Mouse (Mus musculus): ENCODE measurements around the gene Atg7.
"Not testable (repeated sequence)": the region's sequence is repeated elsewhere in the genome, so short reads cannot be mapped to it uniquely, and the experiment has no call there.

Atg7 gene

GRCm38 (mm10) chr6:114642601-114643528 lies at the start of gene Atg7:
Gene Atg7, plus strand, starts transcription at chr6:114643097.
- DNase-seq = peak; percentile 86 to 87

- DNase-seq = not testable (repeated sequence)
These were observed 28.8 kb upstream of the Atg7 start for GRCm38 (mm10) chr6:114614076-114614475.

DNA sequence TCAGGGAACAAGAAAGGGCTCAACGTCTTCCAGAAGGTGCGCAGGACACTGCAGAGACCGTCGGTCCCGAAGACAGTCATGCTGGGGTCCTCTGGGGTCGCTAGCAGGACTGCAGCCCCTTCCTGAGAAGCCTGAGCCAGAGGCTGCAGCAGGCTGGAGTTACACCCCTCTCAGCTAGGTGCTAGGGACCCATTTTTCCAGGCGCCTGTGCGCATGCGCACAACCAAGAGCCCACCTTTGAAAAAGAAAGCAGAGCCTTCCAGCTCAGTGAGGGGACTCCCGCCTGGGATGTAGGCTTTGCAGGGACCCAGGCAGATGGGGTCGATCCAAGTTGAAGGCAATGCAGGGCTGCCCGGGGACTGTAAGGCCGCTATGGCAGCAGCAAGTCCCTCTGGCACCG lies 9.0 kb upstream of the Atg7 start:
- DNase-seq = not testable (repeated sequence)

DNA sequence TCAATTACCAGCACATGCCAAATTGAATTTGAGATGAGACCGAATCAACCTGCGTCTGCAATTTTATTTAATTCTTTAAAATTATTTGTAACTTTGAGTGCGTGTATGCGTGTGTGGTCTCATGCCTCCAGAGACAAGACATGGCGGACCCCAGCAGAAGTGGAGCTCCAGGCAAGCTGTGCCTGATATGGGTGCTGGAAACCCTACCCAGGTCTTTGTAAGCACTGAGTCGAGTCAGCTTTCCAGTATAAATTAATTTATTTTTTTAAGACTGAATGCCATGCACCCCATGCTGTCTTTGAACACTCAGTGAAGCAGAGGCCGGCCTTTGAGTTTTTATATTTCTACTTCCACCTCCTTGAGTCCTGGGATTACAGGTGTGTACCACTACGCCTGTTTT lies 819 bp downstream of the Atg7 start:
- no peak for DNase-seq

DNA sequence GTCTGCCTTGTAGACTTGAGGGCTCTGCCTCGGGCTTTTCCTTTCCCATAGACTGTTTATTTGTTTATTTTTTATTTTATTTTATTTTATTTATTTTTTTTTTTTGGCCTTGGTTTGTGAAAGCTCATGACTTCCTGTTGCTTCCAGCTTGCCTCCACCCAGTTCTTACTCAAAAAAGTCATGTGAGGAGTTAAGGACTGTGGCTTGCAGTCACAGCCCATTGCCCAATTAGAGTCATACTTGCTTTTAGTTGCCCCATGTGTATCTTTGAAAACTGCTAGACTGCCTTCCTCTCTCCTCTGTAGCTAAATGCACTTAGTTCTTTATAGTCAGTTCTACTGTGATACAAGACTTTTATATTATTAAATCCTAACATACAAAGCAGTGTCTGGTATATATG lies 1.6 kb downstream of the Atg7 start:
- no peak for DNase-seq

DNA sequence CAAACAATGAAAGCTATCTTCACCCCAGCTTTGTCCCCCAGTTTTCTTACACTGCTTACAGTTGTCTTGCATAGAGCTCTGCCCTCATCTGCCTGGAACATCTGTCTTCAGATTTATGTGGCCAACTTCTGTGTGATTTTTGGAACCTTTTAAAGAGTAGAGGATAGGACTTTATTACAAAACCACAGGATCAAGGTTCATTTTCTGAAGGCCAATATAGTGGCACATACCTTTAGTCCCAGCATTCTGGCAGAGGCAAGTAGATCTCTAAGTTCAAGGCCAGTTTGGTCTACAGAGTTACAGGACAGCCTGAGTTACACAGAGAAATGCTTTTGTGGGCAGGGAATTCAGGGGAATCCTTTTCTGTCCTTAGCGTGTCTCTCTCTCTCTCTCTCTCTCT lies 3.3 kb downstream of the Atg7 start:
- no peak for DNase-seq

DNA sequence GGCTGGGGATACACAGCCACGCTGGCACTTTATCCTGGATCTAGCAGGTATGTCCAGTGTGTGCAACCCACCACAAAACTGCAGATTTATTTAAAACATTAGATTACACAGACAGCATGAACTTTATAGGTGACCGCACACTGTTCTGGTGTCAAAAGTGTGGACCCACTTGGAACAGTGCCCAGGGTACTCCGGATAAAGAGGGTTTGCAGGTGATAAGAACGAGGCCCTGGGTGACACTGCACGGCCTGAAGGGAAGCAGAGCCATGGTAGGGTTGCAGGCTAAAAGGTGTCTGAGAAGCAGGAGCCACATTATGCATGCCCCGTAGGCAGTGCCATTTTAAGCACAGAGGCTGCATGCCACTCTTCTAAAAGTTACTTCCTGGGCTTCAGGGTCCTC lies 4.1 kb downstream of the Atg7 start:
- DNase-seq = no peak

DNA sequence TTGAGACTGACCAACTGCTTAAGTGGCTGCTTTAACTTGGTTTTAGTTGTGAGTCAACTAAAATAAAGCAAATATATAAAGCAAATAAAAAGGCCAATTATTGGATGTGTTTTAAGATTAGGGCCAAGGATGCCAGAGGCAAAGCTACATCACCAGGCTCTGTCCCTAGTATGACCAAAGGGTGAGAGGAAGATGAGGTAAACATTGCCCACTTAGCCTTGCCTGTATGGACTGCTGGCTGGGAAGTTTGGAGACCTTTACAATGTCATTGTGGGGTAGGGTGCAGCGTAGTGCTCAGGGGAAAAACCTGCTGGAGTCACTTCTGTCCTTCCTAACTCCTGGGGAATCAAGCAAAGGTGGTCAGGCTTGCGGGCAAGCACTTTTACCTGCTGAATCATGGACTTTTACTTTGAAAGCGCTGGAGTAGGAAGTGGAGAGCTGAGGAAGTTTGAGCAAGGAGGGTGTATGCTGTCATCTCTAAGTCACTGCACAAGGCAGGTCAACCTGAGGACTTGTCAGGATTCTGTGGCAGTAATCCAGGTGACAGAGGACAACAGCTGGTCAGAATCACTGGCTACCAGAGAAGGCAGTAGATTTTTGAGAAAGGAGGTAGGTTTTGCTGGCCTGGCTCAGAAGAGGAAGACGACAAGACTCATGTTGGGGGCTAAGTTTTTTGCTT lies 5.6 kb downstream of the Atg7 start:
- no peak for DNase-seq

DNA sequence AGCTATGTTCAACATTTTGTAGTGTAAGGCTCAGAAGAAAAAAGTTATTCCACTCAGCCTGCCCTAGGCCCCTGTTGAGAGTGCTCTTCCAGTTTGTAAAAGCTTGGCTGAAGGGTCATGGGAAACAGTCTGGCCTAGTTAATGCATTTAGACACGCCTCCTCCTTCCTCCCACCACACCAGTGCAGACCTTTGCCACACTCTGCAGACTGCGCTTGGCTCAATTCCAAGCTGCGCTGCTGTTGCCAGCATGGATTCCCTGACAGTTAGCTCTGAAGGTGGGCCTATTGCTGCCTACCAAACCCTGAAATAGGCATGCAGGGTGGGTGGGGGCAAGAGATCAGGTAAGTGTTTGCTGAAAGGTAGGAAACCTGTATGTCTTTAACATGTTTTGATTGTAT lies 9.3 kb downstream of the Atg7 start:
- DNase-seq = no peak

DNA sequence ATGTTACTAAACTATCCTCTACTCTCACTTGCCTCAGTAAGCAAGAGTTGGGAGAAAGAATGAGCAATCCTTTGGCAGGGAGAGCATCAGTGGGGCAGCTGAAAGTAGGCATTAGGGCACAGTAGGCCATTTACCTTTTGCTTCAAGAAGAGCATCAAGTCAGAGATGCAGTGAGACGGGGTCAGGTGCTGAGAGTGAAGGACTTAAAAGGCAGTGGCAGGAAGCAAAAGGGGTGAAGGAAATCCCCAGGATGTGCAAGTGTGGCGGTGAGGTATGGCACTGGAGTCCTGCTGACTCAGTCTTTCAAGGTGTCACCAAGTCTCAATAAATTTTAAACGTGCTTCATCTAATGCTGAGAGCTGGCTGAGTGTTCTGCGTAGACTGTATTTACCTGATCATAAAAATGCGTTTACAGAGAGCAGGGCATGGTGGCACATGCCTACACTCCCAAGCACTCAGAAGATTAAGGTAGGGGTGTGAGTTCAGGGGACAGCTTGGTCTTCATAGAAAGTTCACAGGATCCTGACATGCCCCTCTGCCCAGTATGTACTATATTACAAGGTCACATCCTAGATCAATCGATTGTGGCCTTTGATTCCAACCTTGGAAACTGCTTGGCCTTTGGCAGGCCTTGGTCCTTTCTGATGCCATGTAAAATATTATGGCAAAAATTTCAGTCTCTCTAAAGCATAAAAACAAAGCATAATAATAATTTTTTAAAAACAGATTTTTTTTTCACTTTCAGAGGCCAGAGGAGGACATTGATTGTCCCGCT lies 14.1 kb downstream of the Atg7 start:
- DNase-seq = no peak

GRCm38 (mm10) chr6:114657807-114658206 lies 14.9 kb downstream of the Atg7 start:
- no peak for DNase-seq

GRCm38 (mm10) chr6:114659278-114659991 lies 16.5 kb downstream of the Atg7 start:
- no peak for DNase-seq

DNA sequence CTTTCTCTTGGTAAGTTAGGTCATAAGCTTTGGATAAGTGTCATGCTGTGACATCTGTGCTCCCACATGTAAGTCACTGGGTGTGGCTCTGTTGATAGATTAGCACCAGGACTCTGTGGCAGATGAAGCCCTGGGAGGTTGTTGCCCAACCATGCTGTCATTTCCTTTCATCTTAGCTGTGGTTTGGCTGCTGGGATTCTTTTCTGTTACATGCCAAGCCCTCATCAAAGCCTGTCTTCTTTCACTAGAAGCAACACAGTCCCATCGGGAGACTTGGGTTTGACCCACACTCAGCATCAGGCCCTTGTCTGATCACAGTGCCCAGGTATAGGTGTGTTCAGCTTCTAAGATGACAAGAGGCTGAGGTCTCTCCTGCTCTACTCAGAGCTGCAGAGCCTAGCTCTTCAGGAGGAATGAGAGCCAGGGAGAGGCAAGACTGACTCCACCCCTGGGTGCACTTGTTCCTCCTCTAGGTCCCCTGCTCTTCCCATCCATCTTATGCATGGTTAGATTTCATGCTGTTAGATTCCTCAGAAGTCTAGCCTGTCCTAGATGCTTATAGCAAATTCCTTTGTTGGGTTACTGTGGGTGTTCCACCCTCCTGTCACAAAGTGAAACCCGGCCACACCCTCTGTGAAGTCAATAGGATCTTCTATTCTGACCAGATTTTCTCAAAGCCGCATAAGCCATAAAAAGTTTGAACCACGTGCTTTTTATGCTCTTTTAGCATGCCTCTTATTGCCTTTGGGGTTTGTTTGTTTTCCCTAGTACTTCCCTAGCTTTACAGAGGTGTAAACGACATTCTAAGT lies 17.3 kb downstream of the Atg7 start:
- no peak for DNase-seq

GRCm38 (mm10) chr6:114663707-114664106 lies 20.8 kb downstream of the Atg7 start:
- no peak for DNase-seq

GRCm38 (mm10) chr6:114664716-114665115 lies 21.8 kb downstream of the Atg7 start:
- DNase-seq = no peak

- DNase-seq = no peak
These were observed 24.6 kb downstream of the Atg7 start for GRCm38 (mm10) chr6:114667518-114667917.

DNA sequence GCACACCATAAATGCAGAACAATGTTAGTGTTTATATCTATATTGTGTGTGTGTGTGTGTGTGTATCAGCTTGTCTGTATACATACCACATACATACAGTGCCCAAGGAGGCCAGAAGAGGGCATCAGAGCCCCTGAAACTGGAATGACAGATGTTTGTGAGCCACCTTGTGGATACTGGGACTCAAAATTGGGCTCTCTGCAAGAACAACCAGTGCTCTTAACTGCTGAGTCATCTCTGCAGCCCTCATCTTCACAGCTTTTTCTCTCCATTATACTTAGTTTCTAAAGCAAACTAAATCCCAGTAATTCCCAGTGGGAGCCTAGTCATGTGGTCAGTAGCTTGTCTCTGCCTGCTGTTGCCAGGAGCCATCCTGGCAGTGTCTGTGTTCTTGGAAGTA lies 31.9 kb downstream of the Atg7 start:
- no peak for DNase-seq

DNA sequence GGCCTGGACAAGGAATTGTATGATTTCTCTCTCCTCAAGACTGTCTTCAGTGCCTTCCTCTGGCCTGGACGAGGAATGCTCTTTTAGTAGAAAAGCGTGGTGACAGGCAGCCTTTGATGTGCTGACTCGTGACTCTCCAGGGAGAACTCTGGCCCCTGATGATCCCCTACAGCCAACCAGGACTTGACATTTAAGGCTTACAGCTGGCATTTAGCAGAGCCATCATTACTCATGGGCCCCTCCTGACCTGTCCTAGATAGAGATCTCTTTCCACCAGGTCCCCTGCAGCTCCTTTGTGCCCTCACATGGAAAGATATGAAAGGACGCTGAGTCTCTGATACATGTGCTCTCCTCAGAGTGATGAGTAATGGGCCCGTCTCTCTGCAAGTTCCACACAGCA lies 33.2 kb downstream of the Atg7 start:
- no peak for DNase-seq

GRCm38 (mm10) chr6:114682092-114682711 lies 39.3 kb downstream of the Atg7 start:
- no peak for DNase-seq

DNA sequence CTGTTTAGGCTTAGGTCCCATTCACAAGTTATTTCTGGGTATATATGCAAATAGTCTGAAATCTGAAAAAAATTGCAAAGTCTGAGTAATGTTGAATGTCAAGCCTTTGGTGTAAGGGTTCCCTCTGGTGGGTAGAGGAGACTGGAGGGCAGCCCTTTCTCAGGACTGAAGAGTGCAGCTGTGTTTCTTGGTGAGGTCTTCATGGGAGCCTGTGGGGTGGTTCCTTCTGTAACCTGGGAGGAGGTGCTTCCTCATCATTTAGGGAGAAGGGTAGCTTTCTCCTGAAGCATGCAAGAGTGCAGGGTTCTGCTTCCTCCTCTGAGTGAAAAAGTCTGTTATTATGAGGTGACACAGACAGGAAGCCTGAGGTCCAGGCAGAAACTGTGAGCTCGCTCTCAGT lies 40.8 kb downstream of the Atg7 start:
- no peak for DNase-seq

GRCm38 (mm10) chr6:114684407-114684806 lies 41.5 kb downstream of the Atg7 start:
- no peak for DNase-seq

Data from thymus, adult 18-20 months (tissue).